Mouse (Mus musculus) intestine, embryonic 14.5 days (tissue): ENCODE data around the gene Klhl40. TPM values are rescaled to one million over a fixed set of nuclear protein-coding genes. Genes with fewer than 3 reads are reported as not detected.

Experiments
- ATAC-seq: fragments of 200-750 bp; cut with Nextera tagmentation; replicated peaks from 2 replicates; pipeline ENCODE4 v1.8.0; 2017; ENCODE audit warnings: low read depth, moderate number of reproducible peaks, moderate TSS enrichment, moderate library complexity; ENCODE audit not compliant: low FRiP score, low TSS enrichment
- DNase-seq: peaks from one replicate; pipeline ENCODE4 v3.0.0-alpha.2; 2018; ENCODE audit warnings: low spot score
- H3K27ac ChIP-seq: fragments of 300-500 bp; sonication (generic); 2 replicates; pipeline ENCODE4 v1.5.1; 2014; ENCODE audit warnings: low read depth, mild to moderate bottlenecking, control low read depth
- H3K27me3 ChIP-seq: fragments of 300-500 bp; sonication (generic); replicated peaks from 2 replicates; pipeline ENCODE4 v1.6.1; 2014; ENCODE audit warnings: low read length, control low read depth; ENCODE audit not compliant: control insufficient read depth, insufficient read depth
- H3K36me3 ChIP-seq: fragments of 300-500 bp; sonication (generic); 2 replicates; pipeline ENCODE4 v1.6.1; 2014; ENCODE audit warnings: low read length, control low read depth; ENCODE audit not compliant: control insufficient read depth, insufficient read depth
- H3K4me1 ChIP-seq: fragments of 300-500 bp; sonication (generic); replicated peaks from 2 replicates; pipeline ENCODE4 v1.6.1; 2014; ENCODE audit warnings: low read length, control low read depth, mixed read lengths; ENCODE audit not compliant: control insufficient read depth, insufficient read depth
- H3K4me2 ChIP-seq: fragments of 300-500 bp; sonication (generic); 2 replicates; pipeline ENCODE4 v1.6.1; 2014; ENCODE audit warnings: low read length
- H3K4me3 ChIP-seq: fragments of 300-500 bp; sonication (generic); 2 replicates; pipeline ENCODE4 v1.5.1; 2014; ENCODE audit warnings: low read depth, low read length, control low read depth, mixed read lengths
- H3K9ac ChIP-seq: fragments of 300-500 bp; sonication (generic); 2 replicates; pipeline ENCODE4 v1.6.1; 2014; ENCODE audit warnings: mild to moderate bottlenecking, low read length
- H3K9me3 ChIP-seq: fragments of 300-500 bp; sonication (generic); 2 replicates; pipeline ENCODE4 v1.6.1; 2016; ENCODE audit warnings: low read length, control low read depth; ENCODE audit not compliant: control insufficient read depth
- WGBS: fragments of 180-500 bp; shearing (Covaris S2); extraction: QIAGEN DNeasy Blood & Tissue Kit; methylation state at CpG from one replicate; pipeline ENCODE4 v1.1.7; 2014; 5-methylcytosine and 5-hydroxymethylcytosine counted together
- polyA plus RNA-seq: library from polyadenylated mRNA; unstranded; fragments of >200 nt; fragmentation: Nextera tagmentation; extraction: Ambion mirVana; gene quantifications from 2 replicates; pipeline ENCODE4 v1.2.1, GENCODE M21; 2014

The Klhl40 gene
- polyA plus RNA-seq, 1 experiment from 2014 or later = 0.26 TPM

- ATAC-seq (peak; percentile 27), DNase-seq (peak; percentile 89)
- Histone ChIP-seq H3K36me3 (no peaks in the 10 kb centered on the region), H3K9ac (no peak overlapping the region), H3K9me3 (no peaks in the 10 kb centered on the region), H3K27ac (peak overlapping the region; percentile 11; the same call in 1 of the 2 replicates), H3K4me1 (peaks cover 4% of the 10 kb centered on the region; the same call in 1 of the 2 replicates), H3K4me2 (no peak overlapping the region), H3K4me3 (no peak overlapping the region), H3K27me3 (no peaks in the 10 kb centered on the region)
- WGBS = 11% methylated on average over 5 of the region's 5 CpGs
Observed at GRCm38 (mm10) chr9:121791206-121791605, 13.8 kb downstream of the Klhl40 start.

DNA sequence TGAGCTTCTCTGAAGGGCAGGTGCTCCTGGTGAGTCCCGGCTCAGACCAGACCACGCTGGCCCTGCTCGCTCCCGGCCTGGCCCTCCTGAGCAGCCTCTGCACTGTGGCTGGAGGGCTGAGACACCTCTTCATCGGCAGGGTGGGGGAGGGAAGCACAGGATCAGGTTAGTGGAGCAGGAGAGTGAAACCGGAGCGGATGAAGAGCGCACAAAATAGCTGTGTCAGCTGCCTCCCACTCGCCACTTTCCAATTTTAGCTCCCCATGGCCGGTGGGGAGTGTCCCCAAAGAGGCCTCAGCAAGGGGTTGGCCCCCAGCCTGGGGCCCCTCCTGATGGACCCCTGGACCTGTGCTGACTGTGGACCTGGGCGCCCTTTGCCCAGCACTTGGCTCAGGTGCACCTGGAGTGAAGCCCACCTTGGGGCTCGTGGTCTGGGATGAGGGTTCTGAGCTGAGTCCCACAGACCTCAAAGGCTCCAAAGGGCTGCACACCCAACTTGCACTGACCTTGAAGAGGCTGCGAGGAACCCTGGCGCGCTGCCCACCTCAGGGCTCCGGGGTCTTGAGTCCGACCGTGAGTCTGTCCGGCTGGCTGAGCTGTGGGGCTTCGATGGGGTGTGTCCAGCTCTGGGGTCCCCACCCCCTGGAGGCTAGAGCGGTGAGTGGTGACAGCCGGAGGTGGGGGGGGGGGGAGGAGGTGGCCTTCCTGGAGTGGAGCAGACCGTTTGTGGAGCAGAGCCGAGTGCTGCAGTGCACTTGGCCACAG is 14.5 kb downstream of the Klhl40 start, which contains the start of gene Hhatl:
TSS of gene Hhatl (minus strand) at position 751 of the 765 bp plus-strand sequence.
- no peaks in the 10 kb centered on the region for H3K36me3 ChIP-seq
- ATAC-seq (no peak), DNase-seq (no peak)
- no peaks in the 10 kb centered on the region for H3K9me3 ChIP-seq
- no peak within 1 kb of the TSS for H3K27ac ChIP-seq
- no peaks in the 10 kb centered on the region for H3K27me3 ChIP-seq
- no peak within 1 kb of the TSS for H3K4me2 ChIP-seq
- H3K4me3 ChIP-seq = no peak within 1 kb of the TSS
- no peak within 1 kb of the TSS for H3K9ac ChIP-seq
- peaks cover 4% of the 10 kb centered on the region; the same call in 1 of the 2 replicates for H3K4me1 ChIP-seq
- WGBS = 56% methylated on average over 22 of the region's 24 CpGs

DNA sequence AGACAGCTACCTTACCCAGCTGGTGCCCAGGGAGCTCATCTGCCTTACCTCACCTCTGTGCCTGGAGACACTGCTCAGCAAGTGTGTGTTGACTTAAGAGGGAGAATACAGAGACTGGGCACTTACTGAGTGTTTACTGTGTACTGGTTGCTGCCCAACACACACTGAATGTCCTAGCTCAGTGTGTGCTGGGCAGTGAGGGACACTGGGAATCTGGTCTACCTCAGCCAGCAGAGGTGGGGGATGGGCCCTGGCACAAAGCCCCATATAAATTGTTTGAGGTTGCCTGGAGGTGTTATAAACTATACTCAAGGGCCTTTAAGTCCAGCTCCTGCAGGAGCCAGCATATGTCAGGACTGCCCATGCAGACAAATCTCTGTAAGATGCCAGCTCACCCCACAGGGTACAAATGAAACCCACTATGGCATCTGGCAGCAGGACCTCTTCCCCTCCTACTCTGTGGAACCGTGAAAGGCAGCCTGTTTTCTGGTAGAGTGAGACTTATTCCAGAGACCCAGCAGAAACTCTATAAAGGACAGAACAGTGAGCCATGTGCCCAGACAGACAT is 17.6 kb downstream of the Klhl40 start:
- ATAC-seq = no peak
- 40% methylated on average over 1 of the region's 1 CpGs for WGBS
- Histone ChIP-seq H3K9ac (no peak overlapping the region), H3K4me3 (no peak overlapping the region), H3K36me3 (no peaks in the 10 kb centered on the region), H3K4me2 (no peak overlapping the region), H3K27ac (no peak overlapping the region), H3K27me3 (no peaks in the 10 kb centered on the region), H3K4me1 (peaks cover 4% of the 10 kb centered on the region; the same call in 1 of the 2 replicates), H3K9me3 (no peaks in the 10 kb centered on the region)
- DNase-seq = no peak

DNA sequence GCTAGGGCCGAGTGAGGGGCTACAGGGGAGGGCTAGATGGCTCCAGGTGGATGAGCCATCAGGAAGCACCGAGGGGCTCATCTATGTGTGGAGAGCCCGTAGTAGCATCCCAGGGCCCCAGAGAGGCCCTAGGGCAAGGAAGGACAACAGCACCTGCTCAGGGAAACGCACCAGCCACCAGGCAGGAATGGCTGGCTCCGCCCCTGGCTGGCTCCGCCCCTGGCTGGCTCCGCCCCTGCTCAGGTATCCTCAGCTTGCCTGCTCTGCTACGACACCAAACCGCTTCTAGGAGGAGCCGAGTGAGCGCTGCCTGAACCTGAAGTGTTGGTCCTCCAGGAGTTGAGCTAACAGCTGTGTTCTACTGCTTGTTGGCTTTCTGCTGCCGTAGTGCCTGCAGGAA is 20.3 kb downstream of the Klhl40 start:
- Histone ChIP-seq H3K4me2 (peak overlapping the region; percentile 23; the same call in 1 of the 2 replicates), H3K27me3 (no peaks in the 10 kb centered on the region), H3K27ac (no peak overlapping the region), H3K4me3 (no peak overlapping the region), H3K9me3 (no peaks in the 10 kb centered on the region), H3K36me3 (no peaks in the 10 kb centered on the region), H3K9ac (no peak overlapping the region), H3K4me1 (no peaks in the 10 kb centered on the region; the same call in 1 of the 2 replicates)
- peak; percentile 28; the same call in 1 of the 2 replicates for ATAC-seq
- peak; percentile 81 for DNase-seq
- 12% methylated on average over 12 of the region's 12 CpGs for WGBS

DNA sequence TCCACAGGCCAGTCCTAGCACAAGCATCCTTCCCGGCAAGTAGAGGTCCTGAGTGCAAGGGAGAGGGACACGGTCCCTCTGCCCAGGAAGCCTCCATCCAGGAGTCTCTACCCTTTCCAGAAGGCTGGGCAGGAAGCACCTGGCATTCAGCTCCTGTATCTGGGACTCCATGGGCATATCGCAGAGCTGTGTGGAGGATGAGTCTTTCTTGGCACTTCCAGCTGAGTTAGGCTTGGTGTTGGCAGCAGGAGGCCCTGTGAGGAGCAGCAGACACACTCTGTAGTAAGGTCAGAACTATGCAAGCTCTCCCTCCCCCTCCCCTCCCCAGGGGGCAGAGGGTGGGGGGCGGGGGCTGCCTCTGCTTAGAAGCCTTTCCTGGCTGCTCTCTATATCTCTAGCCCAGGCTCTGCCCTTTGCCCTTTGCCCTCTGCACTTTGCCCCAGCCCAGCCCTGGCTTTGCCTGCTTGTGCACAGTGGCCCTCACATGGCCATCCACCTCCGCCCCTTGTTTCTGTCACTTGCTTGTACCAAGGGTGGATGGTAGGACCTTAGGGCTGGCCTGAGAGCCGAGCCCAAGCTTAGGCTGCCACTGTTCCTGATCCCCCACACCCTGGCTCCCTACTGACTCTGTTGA is 21.6 kb downstream of the Klhl40 start:
- no peaks in the 10 kb centered on the region for H3K27me3 ChIP-seq
- no peaks in the 10 kb centered on the region for H3K9me3 ChIP-seq
- H3K4me3 ChIP-seq = no peak overlapping the region
- H3K9ac ChIP-seq = no peak overlapping the region; the same call in 1 of the 2 replicates
- no peak overlapping the region for H3K27ac ChIP-seq
- H3K36me3 ChIP-seq = no peaks in the 10 kb centered on the region
- DNase-seq = no peak
- 51% methylated on average over 6 of the region's 6 CpGs for WGBS
- ATAC-seq = no peak
- H3K4me1 ChIP-seq = no peaks in the 10 kb centered on the region; the same call in 1 of the 2 replicates
- no peak overlapping the region for H3K4me2 ChIP-seq

DNA sequence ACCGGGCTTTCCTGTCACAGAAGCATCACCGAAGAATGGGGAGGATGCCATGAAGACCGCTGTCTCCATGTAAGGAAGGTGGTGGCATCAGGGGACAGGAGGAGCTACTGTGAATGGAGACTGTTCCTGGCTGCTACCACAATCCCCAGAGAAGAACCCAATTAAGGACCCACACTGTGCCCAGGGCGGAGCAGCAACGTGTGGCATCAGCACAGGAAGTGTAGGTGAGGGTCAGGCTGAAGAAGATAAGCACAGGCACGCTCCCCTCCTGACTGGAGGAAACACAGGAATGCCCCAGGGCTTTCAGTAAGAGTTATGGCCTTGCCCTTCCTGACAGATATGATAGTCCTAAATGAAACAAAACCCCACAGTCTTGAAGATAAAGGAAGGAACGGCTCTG is 25.3 kb downstream of the Klhl40 start:
- Histone ChIP-seq H3K9ac (no peak overlapping the region), H3K9me3 (no peaks in the 10 kb centered on the region), H3K27ac (no peak overlapping the region), H3K4me2 (no peak overlapping the region), H3K36me3 (no peaks in the 10 kb centered on the region), H3K4me1 (no peaks in the 10 kb centered on the region), H3K4me3 (no peak overlapping the region), H3K27me3 (no peaks in the 10 kb centered on the region)
- no peak for ATAC-seq
- WGBS = 47% methylated on average over 7 of the region's 7 CpGs
- DNase-seq = no peak

DNA sequence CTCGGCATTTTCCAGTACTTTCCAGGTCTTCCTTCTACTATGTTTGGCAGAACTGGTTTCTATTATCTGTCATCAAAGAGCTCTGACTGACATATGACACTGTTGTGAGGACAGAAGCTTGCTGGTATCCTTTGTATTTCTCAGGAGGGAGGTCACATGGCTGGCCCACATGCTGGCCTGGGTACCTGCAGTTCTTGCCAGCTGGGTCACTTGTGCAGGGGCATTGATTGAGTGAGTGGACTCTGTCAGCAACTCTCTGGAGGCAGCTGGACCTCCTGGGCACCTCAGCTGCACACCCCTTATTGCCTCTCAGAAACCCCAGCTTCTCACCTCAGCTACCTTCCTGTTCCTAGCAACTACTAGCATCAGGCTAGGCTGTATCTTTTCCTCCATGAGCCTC is 30.1 kb downstream of the Klhl40 start:
- Histone ChIP-seq H3K36me3 (no peaks in the 10 kb centered on the region), H3K4me1 (no peaks in the 10 kb centered on the region), H3K27ac (no peak overlapping the region), H3K9ac (no peak overlapping the region), H3K4me3 (no peak overlapping the region), H3K9me3 (no peaks in the 10 kb centered on the region), H3K4me2 (no peak overlapping the region), H3K27me3 (no peaks in the 10 kb centered on the region)
- DNase-seq (no peak), ATAC-seq (no peak)
- 59% methylated on average over 1 of the region's 1 CpGs for WGBS

- no peak overlapping the region for H3K4me3 ChIP-seq
- DNase-seq = no peak
- H3K27ac ChIP-seq = no peak overlapping the region
- H3K36me3 ChIP-seq = no peaks in the 10 kb centered on the region
- no peaks in the 10 kb centered on the region for H3K27me3 ChIP-seq
- H3K4me1 ChIP-seq = no peaks in the 10 kb centered on the region
- H3K9me3 ChIP-seq = no peaks in the 10 kb centered on the region
- ATAC-seq = no peak
- no peak overlapping the region for H3K4me2 ChIP-seq
- WGBS = 62% methylated on average over 7 of the region's 7 CpGs
- H3K9ac ChIP-seq = no peak overlapping the region
Observed at GRCm38 (mm10) chr9:121807947-121808346, 30.5 kb downstream of the Klhl40 start.
